Mouse (Mus musculus) spleen, embryonic (tissue): Measurements from ENCODE around the gene Bbs9.
"Not testable (repeated sequence)": the region's sequence is repeated elsewhere in the genome, so short reads cannot be mapped to it uniquely, and the experiment has no call there.

ENCODE experiments used
- CTCF ChIA-PET: fragments of 350-600 bp; sonication (Branson Sonifier 250); formaldehyde crosslinking; loops from one replicate; lab custom pipeline; 2022; lab: Charles Lee

Gene Bbs9

DNA sequence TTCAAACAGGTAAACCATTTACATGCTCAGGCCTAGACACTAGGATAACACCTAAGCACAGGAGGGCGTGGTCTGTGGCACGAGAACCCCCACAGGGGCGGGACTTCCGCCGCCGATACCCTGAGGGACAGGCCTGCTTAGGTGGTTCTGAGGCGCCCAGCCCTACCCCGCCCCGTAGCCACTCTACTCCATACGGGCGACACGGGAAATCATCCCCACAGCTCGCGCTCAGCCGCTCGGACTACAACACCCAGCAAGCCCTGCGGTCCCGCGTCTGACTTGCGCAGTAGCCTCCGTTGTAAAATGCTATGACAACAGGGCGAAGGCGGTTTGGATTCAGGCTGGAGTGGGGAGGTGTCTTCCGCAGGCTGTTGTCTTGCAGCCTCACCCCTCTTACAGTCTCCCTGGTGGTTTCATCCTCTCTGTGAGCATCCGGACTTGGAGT lies at the start of gene Bbs9:
Gene Bbs9, plus strand, starts transcription at position 292 of the 445 bp plus-strand sequence.
- CTCF ChIA-PET: no interaction called here

GRCm38 (mm10) chr9:22428028-22428665 lies 47.4 kb upstream of the Bbs9 start:
- CTCF ChIA-PET: no interaction called here

DNA sequence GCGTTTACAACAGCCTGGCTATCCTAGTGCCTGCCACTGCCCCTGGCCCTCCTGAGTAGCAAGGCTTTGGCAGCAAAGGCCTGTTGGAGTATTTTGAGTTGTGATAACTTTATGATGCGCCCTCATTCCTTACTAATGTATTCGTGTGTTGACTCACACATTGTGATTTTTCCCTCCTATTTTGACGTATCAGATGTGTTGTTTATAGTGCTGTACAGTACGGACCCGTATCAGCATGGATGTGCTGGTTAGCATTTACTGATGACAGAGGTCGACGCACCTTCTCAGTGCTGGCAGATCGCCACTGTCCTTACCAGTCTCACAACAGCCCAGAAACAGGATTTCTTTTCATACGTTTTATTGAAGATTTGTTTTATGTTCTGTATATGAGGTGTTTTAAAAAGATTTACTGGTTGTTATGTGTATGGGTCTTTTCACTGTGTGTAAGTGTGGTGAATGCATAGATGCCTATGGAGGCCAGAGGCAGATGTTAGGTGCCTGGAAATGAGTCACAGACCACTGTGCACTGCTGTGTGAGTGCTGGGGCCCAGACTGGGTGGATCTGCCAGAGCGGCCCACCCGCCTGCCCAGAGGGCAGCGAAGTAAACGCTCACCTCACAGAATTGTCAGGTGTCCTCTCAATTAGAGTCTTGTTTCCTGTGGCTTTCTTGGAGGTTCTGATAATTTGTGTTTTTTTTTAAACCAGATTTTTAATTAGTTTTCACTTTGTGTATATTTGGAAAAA lies 46.7 kb upstream of the Bbs9 start:
- CTCF ChIA-PET: no interaction called here

DNA sequence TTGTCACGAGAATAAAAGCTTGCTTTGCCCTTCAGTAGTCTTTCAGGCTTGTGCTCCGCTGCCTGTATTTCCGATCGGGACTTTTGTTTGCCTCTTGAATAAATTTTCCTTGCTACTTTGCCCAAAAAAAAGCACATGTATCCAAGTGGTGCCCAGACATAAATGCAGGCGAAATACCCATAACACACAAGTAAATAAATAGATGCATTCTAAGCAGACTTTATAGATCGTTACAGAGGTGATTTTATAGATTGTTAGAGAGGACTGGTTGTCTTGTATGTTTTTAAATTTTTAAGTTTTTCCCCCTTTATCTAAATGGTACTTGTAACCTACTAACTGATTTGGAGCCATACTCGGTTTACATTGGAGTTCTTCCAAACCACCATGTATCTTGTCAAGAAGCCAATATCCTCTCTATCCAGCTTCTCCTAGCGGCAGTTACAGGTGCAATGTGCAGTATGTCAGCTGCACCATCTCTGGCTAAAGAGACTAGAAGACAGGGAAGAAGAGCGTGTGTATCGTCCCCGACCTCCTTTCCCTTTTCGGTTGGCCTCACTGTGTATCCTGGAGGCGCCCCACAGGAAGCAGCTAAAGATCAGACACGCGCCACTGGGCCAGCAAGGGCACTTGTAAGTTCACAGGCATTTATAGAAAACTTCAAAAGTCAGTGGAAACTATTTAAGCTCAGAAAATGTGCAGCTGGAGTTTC lies 45.8 kb upstream of the Bbs9 start:
- CTCF ChIA-PET: interaction anchor here (0.7 kb wide), 1 partner anchor 19 kb away, joined by 3 read pairs; no protein-coding TSS in a partner anchor

- CTCF ChIA-PET: interaction anchor here (0.7 kb wide), 1 partner anchor 20 kb away, joined by 3 read pairs; no protein-coding TSS in a partner anchor
These were observed 45.1 kb upstream of the Bbs9 start for GRCm38 (mm10) chr9:22430315-22430840.

DNA sequence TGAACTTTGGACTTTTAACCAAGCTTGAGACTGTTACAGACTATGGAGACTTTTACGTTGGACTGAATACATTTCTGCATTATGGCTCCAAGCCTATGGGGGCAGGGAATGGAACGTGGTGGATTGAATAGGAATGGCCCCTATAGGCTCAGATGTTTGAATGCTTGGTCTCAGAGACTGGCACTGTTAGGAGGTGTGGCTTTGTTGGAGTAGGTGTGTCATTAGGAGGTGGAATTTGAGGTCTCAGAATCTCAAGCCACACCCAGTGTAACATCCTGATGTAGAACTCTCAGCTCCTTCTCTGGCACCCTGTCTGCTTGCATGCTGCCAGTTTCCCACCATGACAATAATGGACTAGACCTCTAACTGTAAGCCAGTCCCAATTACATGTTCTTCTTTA lies 42.3 kb upstream of the Bbs9 start:
- CTCF ChIA-PET: no interaction called here

- CTCF ChIA-PET: no interaction called here
These were observed 41.4 kb upstream of the Bbs9 start for GRCm38 (mm10) chr9:22434101-22434500.

- CTCF ChIA-PET: no interaction called here
These were observed 36.7 kb upstream of the Bbs9 start for GRCm38 (mm10) chr9:22438826-22439225.

GRCm38 (mm10) chr9:22443157-22443556 lies 32.4 kb upstream of the Bbs9 start:
- CTCF ChIA-PET: no interaction called here

DNA sequence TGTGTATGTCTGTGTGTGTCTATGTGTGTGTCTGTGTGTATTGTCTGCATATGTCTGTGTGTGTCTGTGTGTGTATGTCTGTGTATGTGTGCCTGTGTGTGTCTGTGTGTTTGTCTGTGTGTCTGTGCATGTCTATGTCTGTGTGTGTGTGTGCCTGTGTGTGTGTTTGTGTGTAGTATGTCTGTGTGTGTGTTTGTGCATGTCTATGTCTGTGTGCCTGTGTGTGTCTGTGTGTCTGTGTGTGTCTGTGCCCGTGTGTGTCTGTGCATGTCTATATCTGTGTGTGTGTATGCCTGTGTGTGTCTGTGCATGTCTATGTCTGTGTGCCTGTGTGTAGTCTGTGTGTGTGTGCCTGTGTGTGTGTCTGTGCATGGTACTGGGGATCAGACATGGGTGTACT lies 30.4 kb upstream of the Bbs9 start:
- CTCF ChIA-PET: no interaction called here

GRCm38 (mm10) chr9:22447213-22447612 lies 28.3 kb upstream of the Bbs9 start:
- CTCF ChIA-PET: no interaction called here

DNA sequence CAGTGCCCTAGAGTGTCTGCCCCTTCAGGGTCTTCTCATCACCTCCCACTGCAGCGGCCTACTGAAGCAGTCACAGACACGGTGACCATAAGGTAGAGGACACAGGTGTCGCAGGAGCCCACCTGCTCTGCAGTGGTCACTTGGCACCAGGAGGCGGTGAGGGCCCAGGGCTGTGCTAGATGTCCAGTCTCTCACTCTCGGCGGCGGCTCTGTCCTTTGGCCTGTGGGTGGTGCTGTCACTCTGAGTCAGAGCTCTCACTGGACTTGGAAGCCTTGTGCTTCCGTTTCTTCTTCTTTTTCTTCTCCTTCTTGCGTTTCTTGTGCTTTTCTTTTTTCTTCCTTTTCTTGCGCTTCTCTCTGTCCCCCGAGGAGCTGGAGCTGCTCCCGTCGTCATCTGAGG lies 27.1 kb upstream of the Bbs9 start:
- CTCF ChIA-PET: no interaction called here

- CTCF ChIA-PET: no interaction called here
These were observed 26.3 kb upstream of the Bbs9 start for GRCm38 (mm10) chr9:22449209-22449608.

- CTCF ChIA-PET: no interaction called here
These were observed 22.8 kb upstream of the Bbs9 start for GRCm38 (mm10) chr9:22452697-22453096.

GRCm38 (mm10) chr9:22453501-22453924 lies 22.0 kb upstream of the Bbs9 start:
- CTCF ChIA-PET: no interaction called here

- CTCF ChIA-PET: not testable (repeated sequence)
These were observed 21.5 kb upstream of the Bbs9 start, which contains the start of gene Gm17545 for GRCm38 (mm10) chr9:22453990-22454389. TSS of gene Gm17545 (plus strand) at chr9:22454290.

GRCm38 (mm10) chr9:22455041-22455440 lies 20.5 kb upstream of the Bbs9 start:
- CTCF ChIA-PET: no interaction called here

DNA sequence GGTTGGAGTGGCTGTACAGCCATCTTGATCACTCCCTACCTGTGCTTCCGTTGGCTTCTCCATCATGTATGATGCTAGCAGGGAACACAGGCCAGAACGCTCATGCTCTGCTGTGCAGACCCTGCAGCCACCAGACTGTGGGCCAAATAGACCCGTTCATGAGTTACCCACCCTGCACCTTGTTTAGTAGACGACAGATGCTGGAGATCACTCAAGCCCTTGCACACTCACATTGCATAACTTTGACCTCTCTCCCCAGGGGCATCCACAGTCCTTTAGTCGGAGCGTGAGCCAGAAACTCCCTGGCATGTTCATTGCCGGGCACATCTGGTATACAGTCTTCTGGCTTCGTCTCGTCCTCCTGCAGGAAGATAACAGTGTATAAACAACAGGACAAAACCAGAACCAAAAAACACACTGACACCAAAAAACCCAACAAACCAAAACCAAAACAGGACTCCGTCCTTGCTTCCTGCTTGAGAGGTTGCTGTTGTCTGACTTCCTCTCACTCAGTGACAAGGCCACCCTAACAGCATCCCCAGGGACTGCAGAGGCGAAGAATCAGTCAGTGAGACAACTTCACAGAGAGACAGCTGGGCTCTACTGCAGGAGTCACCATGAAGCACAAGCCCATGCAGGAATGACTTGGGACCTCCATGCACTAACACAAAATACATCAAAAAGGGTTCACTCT lies 18.2 kb upstream of the Bbs9 start:
- CTCF ChIA-PET: no interaction called here

DNA sequence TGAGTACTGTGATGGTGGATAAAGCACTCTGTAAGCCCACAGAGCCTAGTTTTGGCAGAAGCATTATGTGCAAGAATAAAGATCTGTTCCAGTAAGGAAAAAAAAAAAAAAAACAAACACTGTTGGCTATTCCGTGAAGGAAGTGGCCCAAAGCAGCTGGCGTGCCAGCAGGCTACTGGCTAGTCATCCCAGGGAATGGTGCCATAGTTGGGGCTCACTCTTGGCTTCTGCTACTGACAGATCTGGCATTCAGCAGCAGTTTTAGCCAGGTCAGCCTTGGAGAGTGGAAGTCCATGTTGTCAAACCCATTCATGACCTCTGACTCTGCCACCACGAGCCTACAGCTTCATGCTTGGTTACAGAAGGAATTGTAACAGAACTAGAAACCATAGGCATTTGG lies 13.6 kb upstream of the Bbs9 start:
- CTCF ChIA-PET: no interaction called here

DNA sequence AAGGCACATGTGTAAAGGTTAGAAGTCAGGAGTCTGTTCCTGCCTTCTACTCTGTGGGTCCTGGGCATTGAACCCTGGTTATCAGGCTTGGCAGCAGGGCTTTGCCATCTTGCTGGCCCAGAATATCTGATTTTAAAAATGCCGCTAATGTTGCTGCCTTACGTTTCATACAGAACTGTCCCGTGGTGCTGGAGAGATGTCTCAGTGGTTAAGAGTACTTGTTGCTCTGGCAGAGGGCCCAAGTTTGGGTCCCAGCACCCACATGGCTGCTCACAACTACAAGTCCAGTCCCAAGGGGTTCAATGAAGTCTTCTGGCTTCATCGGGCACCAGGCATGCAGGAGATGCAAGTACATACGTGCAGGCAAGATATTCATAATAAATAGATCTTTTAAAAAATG lies 9.3 kb upstream of the Bbs9 start:
- CTCF ChIA-PET: no interaction called here

GRCm38 (mm10) chr9:22467371-22468169 lies 7.9 kb upstream of the Bbs9 start:
- CTCF ChIA-PET: no interaction called here
